Mouse (Mus musculus): Measurements from ENCODE around the gene Inhbc. TPM values are rescaled to one million over a fixed set of nuclear protein-coding genes. Genes with fewer than 3 reads are reported as not detected.
A peak's percentile ranks its signal among the peaks of the same experiment; 100 is the strongest.

Gene Inhbc
- polyA plus RNA-seq, 1 experiment from 2014 or later, result 0.18 TPM

- Histone ChIP-seq H3K9ac (no peak overlapping the region), H3K27me3 (replicated peaks) (no peaks in the 10 kb centered on the region; the same call in 1 of the 2 replicates), H3K9me3 (no peaks in the 10 kb centered on the region), H3K27ac (no peak overlapping the region), H3K4me1 (replicated peaks) (peaks cover 3% of the 10 kb centered on the region; the same call in 1 of the 2 replicates), H3K4me2 (replicated peaks) (peak overlapping the region; percentile 50), H3K4me3 (replicated peaks) (no peak overlapping the region), H3K36me3 (no peaks in the 10 kb centered on the region)
- peak; percentile 85 for ATAC-seq
- 11% methylated on average over 24 of the region's 24 CpGs for WGBS
These were observed 19.5 kb downstream of the Inhbc start for GRCm38 (mm10) chr10:127350594-127351284.

DNA sequence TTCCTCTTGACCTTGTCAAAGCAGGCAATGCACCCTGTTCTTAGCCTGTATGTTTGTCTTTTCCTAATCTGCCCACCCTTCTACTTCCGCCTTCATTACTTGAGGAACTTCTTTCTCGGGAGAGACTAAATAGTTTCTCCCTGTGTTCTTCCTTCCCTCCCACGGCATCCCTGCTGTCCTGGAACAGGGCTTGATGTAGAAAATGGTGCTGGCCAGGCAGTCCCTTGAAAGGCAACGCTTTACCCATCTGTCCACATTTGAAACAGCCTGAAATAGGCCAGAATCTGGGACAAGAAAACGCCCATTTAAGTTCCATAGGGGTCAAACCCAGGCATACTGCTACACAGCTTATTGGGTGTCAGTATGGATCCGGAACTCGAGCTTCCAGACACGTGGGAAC is 20.4 kb downstream of the Inhbc start:
- Histone ChIP-seq H3K36me3 (no peaks in the 10 kb centered on the region), H3K4me2 (replicated peaks) (no peak overlapping the region), H3K27me3 (replicated peaks) (no peaks in the 10 kb centered on the region; the same call in 1 of the 2 replicates), H3K9ac (no peak overlapping the region), H3K4me3 (replicated peaks) (no peak overlapping the region), H3K27ac (no peak overlapping the region), H3K4me1 (replicated peaks) (peaks cover 3% of the 10 kb centered on the region; the same call in 1 of the 2 replicates), H3K9me3 (no peaks in the 10 kb centered on the region)
- ATAC-seq, result no peak
- WGBS, result 70% methylated on average over 8 of the region's 8 CpGs

GRCm38 (mm10) chr10:127348957-127349356 is 21.3 kb downstream of the Inhbc start:
- Histone ChIP-seq H3K9ac (no peak overlapping the region), H3K36me3 (no peaks in the 10 kb centered on the region), H3K27ac (no peak overlapping the region), H3K4me2 (replicated peaks) (no peak overlapping the region), H3K4me1 (replicated peaks) (peaks cover 3% of the 10 kb centered on the region; the same call in 1 of the 2 replicates), H3K27me3 (replicated peaks) (no peaks in the 10 kb centered on the region; the same call in 1 of the 2 replicates), H3K9me3 (no peaks in the 10 kb centered on the region), H3K4me3 (replicated peaks) (no peak overlapping the region)
- ATAC-seq, result no peak
- 66% methylated on average over 4 of the region's 4 CpGs for WGBS

DNA sequence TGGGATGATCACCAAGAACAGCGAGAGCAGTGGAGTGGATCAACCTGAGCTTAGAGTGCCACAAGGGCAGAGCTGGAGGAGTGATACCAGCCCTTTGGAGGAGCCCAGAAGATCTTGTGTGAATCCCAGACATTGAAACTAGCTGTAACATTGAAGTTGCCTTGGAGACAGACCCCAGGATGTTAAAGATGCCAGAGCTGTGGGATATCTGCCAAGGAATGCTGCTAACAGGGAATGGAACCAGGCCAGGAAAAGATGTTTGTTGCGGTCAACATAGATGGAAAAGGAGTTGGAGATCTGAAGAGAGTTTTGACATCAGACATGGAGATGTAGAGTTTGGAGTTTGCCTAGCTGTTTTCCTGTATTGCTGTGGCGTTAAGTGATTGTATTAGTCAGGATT is 24.1 kb downstream of the Inhbc start:
- Histone ChIP-seq H3K4me3 (replicated peaks) (no peak overlapping the region), H3K9me3 (no peaks in the 10 kb centered on the region), H3K4me2 (replicated peaks) (no peak overlapping the region), H3K9ac (no peak overlapping the region), H3K27ac (no peak overlapping the region), H3K36me3 (no peaks in the 10 kb centered on the region), H3K27me3 (replicated peaks) (no peaks in the 10 kb centered on the region; the same call in 1 of the 2 replicates), H3K4me1 (replicated peaks) (peaks cover 6% of the 10 kb centered on the region)
- ATAC-seq, result no peak
- WGBS, result 79% methylated on average over 3 of the region's 3 CpGs

- WGBS, result 76% methylated on average over 3 of the region's 3 CpGs
- no peaks in the 10 kb centered on the region for H3K9me3 ChIP-seq
- H3K27ac ChIP-seq, result no peak overlapping the region
- H3K4me1 ChIP-seq (replicated peaks), result peaks cover 17% of the 10 kb centered on the region
- ATAC-seq, result no peak
- peaks cover 10% of the 10 kb centered on the region for H3K27me3 ChIP-seq (replicated peaks)
- no peak overlapping the region for H3K4me2 ChIP-seq (replicated peaks)
- no peak overlapping the region for H3K4me3 ChIP-seq (replicated peaks)
- H3K36me3 ChIP-seq, result no peaks in the 10 kb centered on the region
- H3K9ac ChIP-seq, result no peak overlapping the region
These were observed 27.2 kb downstream of the Inhbc start for GRCm38 (mm10) chr10:127343029-127343428.

GRCm38 (mm10) chr10:127341891-127342639 is 28.2 kb downstream of the Inhbc start, which contains the start of gene Gli1:
TSS of gene Gli1 (minus strand) at chr10:127341974.
- H3K27ac ChIP-seq, result peak within 1 kb of the TSS; percentile 81
- no peaks in the 10 kb centered on the region for H3K9me3 ChIP-seq
- 1% methylated on average over 29 of the region's 29 CpGs for WGBS
- H3K9ac ChIP-seq, result peak within 1 kb of the TSS; percentile 43
- H3K4me2 ChIP-seq (replicated peaks), result peak within 1 kb of the TSS; percentile 82
- peaks cover 10% of the 10 kb centered on the region for H3K27me3 ChIP-seq (replicated peaks)
- H3K4me1 ChIP-seq (replicated peaks), result peaks cover 17% of the 10 kb centered on the region
- H3K36me3 ChIP-seq, result no peaks in the 10 kb centered on the region
- H3K4me3 ChIP-seq (replicated peaks), result peak within 1 kb of the TSS; percentile 49
- ATAC-seq, result peak; percentile 37

DNA sequence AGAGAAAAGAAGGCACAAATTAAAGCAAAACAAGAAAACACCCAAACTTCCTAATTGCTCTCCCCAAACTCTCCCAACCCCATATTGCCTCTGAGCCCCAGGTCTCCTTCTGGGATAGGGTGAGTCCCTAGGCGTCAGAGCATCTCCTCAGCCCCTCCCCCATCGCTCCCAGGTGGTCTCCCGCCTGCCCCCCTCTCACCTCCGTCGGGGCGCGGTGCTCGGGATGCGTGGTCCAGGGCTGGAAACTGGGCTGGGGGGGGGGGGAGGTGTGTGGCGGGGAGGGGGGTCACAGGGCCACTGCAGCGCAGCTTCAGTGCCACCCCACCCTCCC is 28.9 kb downstream of the Inhbc start:
- H3K4me1 ChIP-seq (replicated peaks), result peaks cover 17% of the 10 kb centered on the region
- H3K27ac ChIP-seq, result peak overlapping the region; percentile 81
- H3K4me3 ChIP-seq (replicated peaks), result peak overlapping the region; percentile 49
- peak overlapping the region; percentile 43 for H3K9ac ChIP-seq
- ATAC-seq, result no peak
- no peaks in the 10 kb centered on the region for H3K9me3 ChIP-seq
- H3K36me3 ChIP-seq, result no peaks in the 10 kb centered on the region
- 2% methylated on average over 8 of the region's 11 CpGs for WGBS
- H3K27me3 ChIP-seq (replicated peaks), result peaks cover 10% of the 10 kb centered on the region
- peak overlapping the region; percentile 82 for H3K4me2 ChIP-seq (replicated peaks)

- peak overlapping the region; percentile 43 for H3K9ac ChIP-seq
- H3K27me3 ChIP-seq (replicated peaks), result peaks cover 10% of the 10 kb centered on the region
- ATAC-seq, result no peak
- no peaks in the 10 kb centered on the region for H3K9me3 ChIP-seq
- 2% methylated on average over 27 of the region's 27 CpGs for WGBS
- H3K36me3 ChIP-seq, result no peaks in the 10 kb centered on the region
- peak overlapping the region; percentile 82 for H3K4me2 ChIP-seq (replicated peaks)
- peak overlapping the region; percentile 49 for H3K4me3 ChIP-seq (replicated peaks)
- H3K4me1 ChIP-seq (replicated peaks), result peaks cover 17% of the 10 kb centered on the region
- peak overlapping the region; percentile 81 for H3K27ac ChIP-seq
These were observed 29.5 kb downstream of the Inhbc start for GRCm38 (mm10) chr10:127340577-127341359.

DNA sequence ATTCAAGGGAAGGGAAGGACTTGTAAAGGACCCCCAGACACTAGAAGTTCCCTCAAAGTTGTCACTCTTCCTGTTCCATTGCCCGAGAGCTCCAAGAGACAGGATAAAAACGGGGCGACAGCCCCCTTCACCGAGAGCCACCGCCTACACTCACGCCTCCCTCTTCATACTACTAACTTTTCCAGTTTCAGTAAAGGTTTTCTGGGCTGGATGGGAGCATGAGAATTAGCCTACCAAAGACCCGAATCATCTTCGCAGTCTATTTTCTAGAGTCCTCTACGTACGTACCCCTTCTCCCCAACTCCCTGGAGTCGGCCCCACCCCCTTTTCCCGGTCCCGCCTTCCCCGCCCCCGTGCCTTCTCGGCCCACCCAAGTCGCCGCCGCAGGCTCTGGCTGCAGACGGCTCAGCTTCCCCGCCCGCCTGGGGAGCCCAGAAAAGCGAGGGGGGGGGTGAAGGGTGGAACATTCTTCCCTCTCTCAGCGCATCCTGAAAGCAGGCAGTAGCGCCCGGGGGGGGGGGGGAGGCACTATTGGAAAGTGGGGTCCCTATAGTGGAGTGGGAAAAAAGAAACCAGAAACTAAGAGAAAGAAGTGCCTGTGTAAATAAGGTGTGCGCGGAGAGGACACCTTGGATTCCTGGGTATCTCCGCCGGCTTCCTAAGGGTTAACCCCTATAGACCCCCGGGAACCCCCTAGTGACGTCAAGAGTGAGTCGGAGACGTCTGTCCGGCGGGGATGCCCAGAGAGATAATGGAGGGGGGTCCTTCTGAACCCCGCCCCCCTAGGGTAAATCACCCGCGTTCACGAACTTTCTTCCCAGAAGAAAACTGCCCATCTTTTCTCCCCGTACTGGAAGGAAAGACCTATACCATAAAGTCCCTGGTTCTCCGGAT is 30.3 kb downstream of the Inhbc start:
- H3K9me3 ChIP-seq, result no peaks in the 10 kb centered on the region
- no peaks in the 10 kb centered on the region for H3K36me3 ChIP-seq
- under 1% methylated on average over 41 of the region's 42 CpGs for WGBS
- H3K4me1 ChIP-seq (replicated peaks), result peaks cover 17% of the 10 kb centered on the region
- H3K4me2 ChIP-seq (replicated peaks), result peak overlapping the region; percentile 82
- peak; percentile 64 for ATAC-seq
- H3K9ac ChIP-seq, result peak overlapping the region; percentile 43
- peaks cover 10% of the 10 kb centered on the region for H3K27me3 ChIP-seq (replicated peaks)
- peak overlapping the region; percentile 89 for H3K27ac ChIP-seq
- peak overlapping the region; percentile 49 for H3K4me3 ChIP-seq (replicated peaks)

DNA sequence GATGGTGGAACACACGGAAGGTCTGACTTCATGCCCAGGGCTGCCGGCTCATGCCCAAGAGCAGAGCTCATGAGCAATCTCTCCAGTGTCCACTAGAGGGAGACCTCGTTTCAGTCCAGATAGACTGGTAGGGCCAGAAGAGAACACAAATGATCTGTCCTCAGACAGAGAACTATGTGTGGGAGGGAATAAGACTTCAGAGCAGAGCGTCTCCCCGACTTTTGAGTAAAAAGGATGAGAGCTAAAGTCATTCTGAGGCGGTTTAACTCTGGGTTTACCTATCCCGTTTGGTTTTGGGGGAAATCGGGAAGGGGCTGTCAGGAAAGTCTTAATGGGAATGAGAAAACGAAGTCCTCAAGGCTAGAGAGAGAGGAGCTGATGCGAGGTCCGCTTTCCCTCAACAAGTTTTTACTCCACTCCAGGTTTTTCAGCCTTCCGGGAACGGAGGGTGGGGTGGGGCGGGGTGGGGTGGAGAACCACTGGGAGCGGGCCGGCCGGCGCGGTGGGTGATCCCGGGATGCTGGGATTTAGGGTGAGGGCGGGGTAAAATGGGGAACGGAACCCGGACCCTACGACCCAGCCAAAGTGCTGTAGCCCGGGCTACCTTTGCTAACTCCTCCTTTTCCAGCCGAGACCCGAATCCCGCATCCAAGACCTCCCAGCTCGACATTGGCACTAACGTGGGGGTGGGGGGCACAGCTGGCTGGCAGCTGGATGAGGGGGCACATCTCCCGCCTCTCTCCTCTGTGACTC is 31.1 kb downstream of the Inhbc start:
- WGBS, result under 1% methylated on average over 31 of the region's 31 CpGs
- peak overlapping the region; percentile 89 for H3K27ac ChIP-seq
- H3K9me3 ChIP-seq, result no peaks in the 10 kb centered on the region
- H3K27me3 ChIP-seq (replicated peaks), result peaks cover 10% of the 10 kb centered on the region
- H3K9ac ChIP-seq, result peak overlapping the region; percentile 43
- ATAC-seq, result peak; percentile 80
- peak overlapping the region; percentile 49 for H3K4me3 ChIP-seq (replicated peaks)
- peaks cover 17% of the 10 kb centered on the region for H3K4me1 ChIP-seq (replicated peaks)
- peak overlapping the region; percentile 82 for H3K4me2 ChIP-seq (replicated peaks)
- H3K36me3 ChIP-seq, result no peaks in the 10 kb centered on the region

Data from intestine, embryonic 15.5 days (tissue).